8 mouse cellular contexts compared by ENCODE assay signal in genomic region chr6:49215748-49216585, GRCm38 (mm10). TPM values are rescaled to one million over a fixed set of nuclear protein-coding genes. Genes with fewer than 3 reads are reported as not detected.
A peak's percentile ranks its signal among the peaks of the same experiment; 100 is the strongest.
DNase-seq lines count a peak whose midpoint lies in the region; ATAC-seq and TF ChIP-seq lines count a peak whose summit lies in the region.

No protein-coding gene starts in this region.

- intact Hi-C loops in heart, postnatal 10 days (cut with DNase I) = no loop called here
- intact Hi-C loops in left cerebral cortex, adult 2 months (cut with DNase I) = loop anchor here (1.0 kb wide), 1 partner anchor 1961 kb away; no protein-coding TSS in a partner anchor

- ATAC-seq in heart, embryonic 11.5 days (replicated peaks; ENCODE audit: insufficient number of reproducible peaks, low FRiP score, low TSS enrichment) = 0 out of 2 replicates have a peak, but pooled peaks have one; percentile 1
- no peak for ATAC-seq in forebrain, postnatal 0 days
- no peak for ATAC-seq in liver, embryonic 15.5 days (ENCODE audit: insufficient read depth)

- H3K27me3 ChIP-seq in heart, embryonic 11.5 days (ENCODE audit: control insufficient read depth, insufficient read depth, low read length) = no peaks in the 10 kb centered on the region
- H3K27me3 ChIP-seq in E14TG2a.4 (ENCODE audit: insufficient read depth, low read length) = no peaks in the 10 kb centered on the region
- peaks cover 9% of the 10 kb centered on the region; the same call in 1 of the 2 replicates for H3K27me3 ChIP-seq in forebrain, postnatal 0 days (ENCODE audit: insufficient read depth, low read length)
- no peaks in the 10 kb centered on the region for H3K27me3 ChIP-seq in liver, embryonic 15.5 days

- 1% methylated on average over 14 of the region's 14 CpGs for WGBS in heart, embryonic 11.5 days (ENCODE audit: insufficient replicate concordance)
- 3% methylated on average over 14 of the region's 14 CpGs for WGBS in forebrain, postnatal 0 days
- 1% methylated on average over 14 of the region's 14 CpGs for WGBS in liver, embryonic 15.5 days (ENCODE audit: insufficient replicate concordance)

- H3K9me3 ChIP-seq in heart, embryonic 11.5 days (replicated peaks; ENCODE audit: control insufficient read depth, low read length) = no peaks in the 10 kb centered on the region
- H3K9me3 ChIP-seq in E14TG2a.4 (ENCODE audit: low read length) = peaks cover 4% of the 10 kb centered on the region; the same call in 1 of the 2 replicates
- H3K9me3 ChIP-seq in forebrain, postnatal 0 days (ENCODE audit: low read length) = no peaks in the 10 kb centered on the region
- H3K9me3 ChIP-seq in liver, embryonic 15.5 days (replicated peaks) = no peaks in the 10 kb centered on the region

- peak overlapping the region; percentile 95 for H3K27ac ChIP-seq in heart, embryonic 11.5 days (ENCODE audit: low read depth, low read length)
- H3K27ac ChIP-seq in forebrain, postnatal 0 days (ENCODE audit: low read depth, low read length) = 0 out of 2 replicates have a peak overlapping the region, but pooled peaks have one; percentile 64
- H3K27ac ChIP-seq in liver, embryonic 15.5 days (replicated peaks) = peak overlapping the region; percentile 97
- H3K27ac ChIP-seq in left cerebral cortex, adult 2 months = no peak overlapping the region

- H3K4me1 ChIP-seq in heart, embryonic 11.5 days (ENCODE audit: control insufficient read depth, insufficient read depth, low read length) = peaks cover 21% of the 10 kb centered on the region
- peaks cover 43% of the 10 kb centered on the region for H3K4me1 ChIP-seq in E14TG2a.4 (replicated peaks; ENCODE audit: low read depth, low read length)
- peaks cover 11% of the 10 kb centered on the region for H3K4me1 ChIP-seq in forebrain, postnatal 0 days (ENCODE audit: insufficient read depth)
- H3K4me1 ChIP-seq in liver, embryonic 15.5 days (replicated peaks) = peaks cover 37% of the 10 kb centered on the region

- DNase-seq in heart, postnatal 10 days = no peak
- DNase-seq in forebrain, postnatal 0 days = no peak
- no peak for DNase-seq in left cerebral cortex, adult 2 months (ENCODE audit: extremely low spot score in 1 of 2, low spot score in 2 of 2)
- no peak for DNase-seq in layer of hippocampus, adult 18-20 months (ENCODE audit: low spot score in 2 of 2)
- DNase-seq in layer of hippocampus, adult 9-11 months = no peak

- TF ChIP-seq CTCF in E14TG2a.4 (conservative IDR thresholded peaks at IDR 0.05; ENCODE audit: low read length) = no peak
- no peak for TF ChIP-seq CTCF in forebrain, postnatal 0 days (IDR thresholded peaks at IDR 0.05; ENCODE audit: low read depth)
- no peak for TF ChIP-seq CTCF in left cerebral cortex, adult 2 months (IDR thresholded peaks at IDR 0.05)

- H3K36me3 ChIP-seq in heart, embryonic 11.5 days (ENCODE audit: control insufficient read depth, insufficient read depth, low read length) = no peaks in the 10 kb centered on the region
- 0 out of 2 replicates have a peak, but pooled peaks cover 3% of the 10 kb centered on the region for H3K36me3 ChIP-seq in E14TG2a.4 (ENCODE audit: insufficient read depth, low read length)
- H3K36me3 ChIP-seq in forebrain, postnatal 0 days (ENCODE audit: insufficient read depth) = no peaks in the 10 kb centered on the region
- H3K36me3 ChIP-seq in liver, embryonic 15.5 days (replicated peaks) = no peaks in the 10 kb centered on the region

- H3K9ac ChIP-seq in heart, embryonic 11.5 days (ENCODE audit: low read depth, low read length) = peak overlapping the region; percentile 98
- peak overlapping the region; percentile 66; the same call in 1 of the 2 replicates for H3K9ac ChIP-seq in forebrain, postnatal 0 days
- H3K9ac ChIP-seq in liver, embryonic 15.5 days = peak overlapping the region; percentile 81

- peak overlapping the region; percentile 94 for H3K4me2 ChIP-seq in heart, embryonic 11.5 days
- peak overlapping the region; percentile 90 for H3K4me2 ChIP-seq in forebrain, postnatal 0 days (ENCODE audit: low read depth)
- H3K4me2 ChIP-seq in liver, embryonic 15.5 days = peak overlapping the region; percentile 96

- H3K4me3 ChIP-seq in heart, embryonic 11.5 days (ENCODE audit: low read depth, low read length) = peak overlapping the region; percentile 89
- peak overlapping the region; percentile 86 for H3K4me3 ChIP-seq in E14TG2a.4 (replicated peaks; ENCODE audit: low read length)
- peak overlapping the region; percentile 66 for H3K4me3 ChIP-seq in forebrain, postnatal 0 days (ENCODE audit: low read depth, low read length)
- peak overlapping the region; percentile 78 for H3K4me3 ChIP-seq in liver, embryonic 15.5 days (replicated peaks)
- no peak overlapping the region for H3K4me3 ChIP-seq in left cerebral cortex, adult 2 months

RNA-seq across cellular contexts. Expression of gene Igf2bp3, which starts 1.2 kb away (rescaled TPM):
- 74.4 and 78.3 TPM in 2 replicates for polyA plus RNA-seq in heart, embryonic 11.5 days (2014; fragmentation: Nextera tagmentation; extraction: Ambion mirVana)
- total RNA-seq in heart, postnatal 10 days (2021) = 1 to 10 TPM; 4.3 to 4.5 TPM
- total RNA-seq in forebrain, postnatal 0 days (2014; rRNA removed) = 9.1 and 12.8 TPM in 2 replicates
- polyA plus RNA-seq in forebrain, postnatal 0 days (2015; fragmentation: Nextera tagmentation; extraction: Ambion mirVana) = 12.3 and 13.5 TPM in 2 replicates
- 16.3 and 18.5 TPM in 2 replicates for polyA plus RNA-seq in liver, embryonic 15.5 days (2015; fragmentation: Nextera tagmentation; extraction: Ambion mirVana)
- under 1 TPM in 1 of 2 experiments, not detected in 1; 0.35 TPM for total RNA-seq in left cerebral cortex, adult 2 months (2021)
- total RNA-seq in layer of hippocampus, adult 18-20 months (2021) = not detected

RNA-seq across cellular contexts. Expression of gene Tra2a, which starts 47.9 kb away (rescaled TPM):
- 27.3 and 40.4 TPM in 2 replicates for polyA plus RNA-seq in heart, embryonic 11.5 days (2014; fragmentation: Nextera tagmentation; extraction: Ambion mirVana)
- 10 to 100 TPM; 28.1 to 36.9 TPM for total RNA-seq in heart, postnatal 10 days (2021)
- 75.7 and 81.7 TPM in 2 replicates for total RNA-seq in forebrain, postnatal 0 days (2014; rRNA removed)
- polyA plus RNA-seq in forebrain, postnatal 0 days (2015; fragmentation: Nextera tagmentation; extraction: Ambion mirVana) = 43.5 and 45.9 TPM in 2 replicates
- 41.2 and 42.3 TPM in 2 replicates for polyA plus RNA-seq in liver, embryonic 15.5 days (2015; fragmentation: Nextera tagmentation; extraction: Ambion mirVana)
- total RNA-seq in left cerebral cortex, adult 2 months (2021) = 10 to 100 TPM; 75.5 to 90.0 TPM
- 10 to 100 TPM; 79.8 to 85.1 TPM for total RNA-seq in layer of hippocampus, adult 18-20 months (2021)
